Mouse (Mus musculus) ES-Bruce4 (cell line): Measurements from ENCODE around the gene Acy3. TPM values are rescaled to one million over a fixed set of nuclear protein-coding genes. Genes with fewer than 3 reads are reported as not detected.

ENCODE experiments used
- H3K27ac ChIP-seq: 2 replicates; pipeline ENCODE4 v1.5.1; 2012; ENCODE audit warnings: low read length, inconsistent platforms; ENCODE audit not compliant: insufficient read depth
- H3K27me3 ChIP-seq: 2 replicates; pipeline ENCODE4 v1.6.1; 2012; ENCODE audit warnings: mild to moderate bottlenecking, low read length, inconsistent platforms; ENCODE audit not compliant: control insufficient read depth, poor library complexity, insufficient read depth, severe bottlenecking
- H3K36me3 ChIP-seq: 2 replicates; pipeline ENCODE4 v1.6.1; 2012; ENCODE audit warnings: inconsistent platforms, mild to moderate bottlenecking, low read length, moderate library complexity; ENCODE audit not compliant: control insufficient read depth, poor library complexity, insufficient read depth, severe bottlenecking
- H3K4me1 ChIP-seq: one replicate; pipeline ENCODE4 v1.8.1; 2011; ENCODE audit warnings: low read length; ENCODE audit not compliant: control insufficient read depth, insufficient read depth
- H3K4me3 ChIP-seq: 2 replicates; pipeline ENCODE4 v1.5.1; 2011; ENCODE audit warnings: low read depth, mild to moderate bottlenecking, low read length
- H3K9ac ChIP-seq: 2 replicates; pipeline ENCODE4 v1.6.1; 2012; ENCODE audit warnings: low read depth, mild to moderate bottlenecking, inconsistent platforms; ENCODE audit not compliant: poor library complexity, severe bottlenecking
- H3K9me3 ChIP-seq: replicated peaks from 2 replicates; pipeline ENCODE4 v1.6.1; 2012; ENCODE audit warnings: mild to moderate bottlenecking, low read length, inconsistent platforms; ENCODE audit not compliant: control insufficient read depth, poor library complexity, insufficient read depth, severe bottlenecking
- CTCF ChIP-seq: IDR thresholded peaks from one replicate; pipeline ENCODE4 v1.8.1; 2011; ENCODE audit warnings: low read depth, low read length
- EP300 ChIP-seq: IDR thresholded peaks from 2 replicates; pipeline ENCODE4 v1.6.1; 2011; ENCODE audit warnings: low read depth, low read length; ENCODE audit not compliant: insufficient read depth
- POLR2A ChIP-seq: IDR thresholded peaks from one replicate; pipeline ENCODE4 v1.8.1; 2011; ENCODE audit warnings: low read length; ENCODE audit not compliant: insufficient read depth
- polyA plus RNA-seq: library from polyadenylated mRNA; stranded (reverse); fragments of >200 nt; gene quantifications from 2 replicates; pipeline ENCODE4 v1.2.4, GENCODE M21; 2011; ENCODE audit warnings: low read depth; ENCODE audit not compliant: missing spikeins, insufficient read depth, insufficient read length

Gene Acy3
- 4.8 and 7.8 TPM in 2 replicates for polyA plus RNA-seq

DNA sequence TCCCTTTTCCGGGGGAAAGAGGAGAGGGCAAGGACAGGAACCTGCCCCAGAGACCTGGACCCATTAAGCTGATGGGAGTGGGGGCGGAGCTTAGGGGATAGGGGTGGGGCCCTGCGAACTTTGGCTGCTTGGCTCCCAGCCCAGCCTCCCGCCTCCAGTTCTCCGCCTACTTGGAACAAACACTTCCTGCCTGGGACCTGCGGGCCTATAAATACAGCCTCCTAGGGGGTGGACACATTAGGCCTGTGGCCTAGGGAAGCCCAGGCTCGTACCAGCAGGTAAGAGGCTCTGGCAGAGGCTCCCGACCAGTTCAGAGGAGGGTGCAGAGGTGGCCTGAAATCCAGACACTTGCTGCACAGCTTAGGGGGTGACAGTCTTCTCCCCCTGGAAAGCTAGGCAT lies at the start of gene Acy3:
TSS of gene Acy3 (plus strand) at position 237 of the 400 bp plus-strand sequence.
- no peaks in the 10 kb centered on the region for H3K36me3 ChIP-seq
- no peak within 1 kb of the TSS for H3K9ac ChIP-seq
- no peak within 1 kb of the TSS for H3K27ac ChIP-seq
- TF ChIP-seq POLR2A, result peak; percentile 85
- TF ChIP-seq EP300, result no peak
- no peak within 1 kb of the TSS; the same call in 1 of the 2 replicates for H3K4me3 ChIP-seq
- no peaks in the 10 kb centered on the region for H3K27me3 ChIP-seq
- H3K4me1 ChIP-seq, result peaks cover 4% of the 10 kb centered on the region
- H3K9me3 ChIP-seq, result no peaks in the 10 kb centered on the region

DNA sequence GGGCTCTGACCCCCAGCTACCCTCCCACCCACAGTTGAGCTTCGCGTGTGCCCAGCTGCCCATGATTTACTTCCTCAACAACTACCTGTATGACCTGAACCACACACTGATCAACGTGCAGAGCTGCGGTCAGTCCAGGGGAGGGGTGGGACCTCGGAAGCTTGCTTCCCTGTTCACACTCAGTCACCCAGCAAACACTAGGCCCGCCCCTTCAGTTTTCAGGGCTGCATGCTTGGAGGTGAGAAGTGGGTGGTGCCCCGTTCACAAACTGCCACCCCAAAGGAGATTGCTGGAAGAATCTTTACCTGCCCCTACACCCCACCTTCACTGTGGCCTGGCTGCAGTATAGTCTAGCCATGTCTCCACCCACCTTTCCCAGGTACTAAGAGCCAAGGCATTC lies 44.1 kb upstream of the Acy3 start:
- Histone ChIP-seq H3K9me3 (no peaks in the 10 kb centered on the region), H3K27ac (no peak overlapping the region), H3K36me3 (no peaks in the 10 kb centered on the region), H3K9ac (no peak overlapping the region), H3K4me1 (peaks cover 5% of the 10 kb centered on the region), H3K4me3 (peak overlapping the region; percentile 42), H3K27me3 (no peaks in the 10 kb centered on the region)
- TF ChIP-seq CTCF, result no peak
- no peak for TF ChIP-seq EP300
- TF ChIP-seq POLR2A, result no peak

DNA sequence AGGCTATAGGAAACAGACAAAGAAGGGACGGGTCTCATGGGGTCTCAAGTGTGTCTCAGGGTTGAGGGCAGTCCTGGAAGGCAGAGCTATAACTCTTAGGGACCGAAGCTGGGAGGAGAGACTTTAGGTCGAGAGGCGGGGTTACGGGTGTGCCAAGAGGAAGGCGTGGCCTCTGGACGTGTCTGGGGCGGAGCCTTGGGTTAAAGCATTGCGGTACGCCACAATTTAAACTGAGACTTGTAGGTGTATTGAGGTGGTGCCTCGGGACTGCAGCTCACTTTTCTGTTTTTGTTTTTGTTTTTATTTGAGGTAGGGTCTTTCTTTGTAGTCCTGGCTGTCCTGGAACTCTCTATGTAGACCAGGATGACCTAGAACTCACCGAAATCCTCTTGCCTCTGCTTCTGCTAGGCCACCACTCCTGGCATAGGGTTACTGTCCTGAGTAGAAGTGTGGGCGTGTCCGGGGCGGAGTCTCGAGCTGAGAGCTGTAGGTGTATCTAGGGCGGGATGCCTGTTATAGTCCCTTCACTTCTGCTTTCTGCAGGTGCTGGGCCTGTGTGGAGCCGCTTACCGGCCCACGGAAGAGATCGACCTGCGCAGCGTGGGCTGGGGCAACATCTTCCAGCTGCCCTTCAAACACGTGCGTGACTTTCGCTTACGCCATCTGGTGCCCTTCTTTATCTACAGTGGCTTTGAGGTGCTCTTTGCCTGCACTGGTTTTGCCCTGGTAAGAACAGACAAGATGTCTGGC lies 43.2 kb upstream of the Acy3 start:
- Histone ChIP-seq H3K36me3 (no peaks in the 10 kb centered on the region), H3K9ac (no peak overlapping the region), H3K27ac (no peak overlapping the region), H3K27me3 (no peaks in the 10 kb centered on the region), H3K9me3 (no peaks in the 10 kb centered on the region), H3K4me1 (peaks cover 5% of the 10 kb centered on the region), H3K4me3 (peak overlapping the region; percentile 42)
- TF ChIP-seq EP300, result no peak
- no peak for TF ChIP-seq POLR2A
- TF ChIP-seq CTCF, result no peak

DNA sequence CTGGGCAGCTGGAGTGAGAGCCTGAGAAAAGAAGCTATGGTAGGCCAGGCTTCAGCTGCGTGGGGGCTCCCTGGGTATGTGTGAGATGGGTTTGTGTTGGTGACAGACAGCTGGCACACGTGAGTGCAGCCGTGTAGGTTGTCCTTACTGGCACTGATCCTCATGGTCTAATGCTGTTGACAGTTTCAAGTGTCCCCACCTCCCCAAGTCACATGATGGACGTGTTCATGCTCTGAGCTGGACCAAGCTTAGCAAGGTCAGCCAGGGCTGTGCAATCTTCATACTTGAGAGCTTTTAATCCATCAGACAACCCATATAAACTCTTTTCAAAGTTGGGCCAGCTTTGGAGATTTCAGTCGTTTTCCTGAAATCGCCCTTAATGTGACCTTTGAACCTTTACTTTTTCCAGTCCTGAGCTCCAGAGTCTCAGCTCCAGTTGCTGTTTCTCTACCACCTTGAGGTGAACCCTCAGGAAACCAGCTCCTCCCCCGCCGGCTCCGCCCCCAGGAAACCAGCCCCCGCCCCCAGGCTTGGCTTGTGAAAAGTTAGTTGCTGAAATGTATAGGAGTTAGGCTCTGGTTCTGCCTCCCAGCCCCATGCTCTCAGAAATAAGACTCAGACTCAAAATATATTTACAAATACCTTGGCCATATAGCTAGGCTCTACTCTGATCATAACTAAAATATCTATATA lies 40.4 kb upstream of the Acy3 start:
- Histone ChIP-seq H3K4me1 (peaks cover 5% of the 10 kb centered on the region), H3K4me3 (no peak overlapping the region), H3K9me3 (no peaks in the 10 kb centered on the region), H3K36me3 (no peaks in the 10 kb centered on the region), H3K27ac (no peak overlapping the region), H3K27me3 (no peaks in the 10 kb centered on the region), H3K9ac (no peak overlapping the region)
- TF ChIP-seq EP300 (no peak), POLR2A (no peak), CTCF (no peak)

DNA sequence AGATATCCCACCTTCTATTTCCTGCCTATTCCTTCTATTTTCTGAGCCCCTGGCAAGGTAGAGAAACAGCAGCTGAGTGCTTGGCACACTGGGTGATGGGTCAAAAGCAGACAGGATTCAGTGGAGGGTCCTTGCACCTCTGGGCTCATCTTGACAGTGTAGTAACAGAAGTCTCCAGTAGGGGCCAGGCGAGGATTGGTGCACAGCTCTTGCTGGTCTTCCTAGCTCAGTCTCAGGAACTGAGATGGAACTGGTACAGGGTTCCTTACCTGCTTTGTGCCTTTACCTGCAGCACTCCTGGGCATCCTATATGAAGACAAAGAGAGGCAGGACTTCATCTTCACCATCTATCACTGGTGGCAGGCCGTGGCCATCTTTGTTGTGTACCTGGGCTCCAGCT lies 39.7 kb upstream of the Acy3 start:
- TF ChIP-seq CTCF (peak; percentile 82), POLR2A (no peak)

DNA sequence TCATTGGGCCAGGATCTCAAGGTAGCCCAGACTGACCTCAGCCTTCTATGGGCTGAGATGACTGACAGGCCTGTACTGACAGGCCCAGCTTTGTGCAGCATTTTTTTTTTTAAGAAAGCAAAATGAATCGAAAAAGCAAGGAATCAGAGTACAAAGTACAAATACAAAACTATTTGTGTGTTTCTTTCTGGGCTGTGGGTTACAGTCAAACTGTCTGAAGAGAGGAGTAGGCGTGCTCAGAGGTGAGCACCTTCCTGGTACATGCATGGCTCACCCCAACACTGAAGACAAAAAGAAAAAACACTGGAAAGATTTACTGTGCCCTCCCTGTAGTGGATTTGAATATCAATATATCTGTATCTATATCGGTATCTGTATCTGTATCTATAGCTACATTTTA lies 38.6 kb upstream of the Acy3 start:
- Histone ChIP-seq H3K4me1 (peaks cover 2% of the 10 kb centered on the region), H3K36me3 (no peaks in the 10 kb centered on the region), H3K9me3 (no peaks in the 10 kb centered on the region), H3K27me3 (no peaks in the 10 kb centered on the region), H3K9ac (no peak overlapping the region), H3K4me3 (no peak overlapping the region), H3K27ac (no peak overlapping the region)
- TF ChIP-seq POLR2A, result no peak
- TF ChIP-seq EP300, result no peak
- no peak for TF ChIP-seq CTCF

More for the DNA sequence above, 39.7 kb upstream of the Acy3 start:
- Histone ChIP-seq H3K4me1 (peaks cover 5% of the 10 kb centered on the region), H3K27me3 (no peaks in the 10 kb centered on the region), H3K27ac (no peak overlapping the region), H3K9ac (no peak overlapping the region), H3K4me3 (no peak overlapping the region), H3K36me3 (no peaks in the 10 kb centered on the region), H3K9me3 (no peaks in the 10 kb centered on the region)
